Comparison of ENCODE assay signal across 9 mouse cellular contexts in the genomic region with DNA sequence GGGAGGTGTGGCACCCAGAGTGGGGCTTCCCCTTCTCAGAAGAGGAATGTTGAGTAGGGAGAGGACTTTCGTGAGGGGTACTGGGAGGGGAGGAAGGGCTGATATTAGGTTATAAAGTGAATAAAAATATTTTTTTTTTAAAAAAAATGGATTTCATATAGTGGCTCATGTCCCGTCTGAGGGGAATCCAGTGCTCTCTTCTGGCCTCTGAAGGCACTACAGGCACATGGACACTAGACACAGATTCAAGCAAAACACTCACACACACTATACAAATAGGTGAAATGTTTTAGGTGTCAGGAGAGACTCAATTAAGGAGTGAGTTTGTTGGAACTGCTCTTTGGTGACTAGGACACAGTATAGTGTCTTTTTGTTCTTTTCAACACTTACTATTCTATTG. TPM values are rescaled to one million over a fixed set of nuclear protein-coding genes. Genes with fewer than 3 reads are reported as not detected.
DNase-seq lines count a peak whose midpoint lies in the region; ATAC-seq and TF ChIP-seq lines count a peak whose summit lies in the region.
"Had no signal": no experiment of that assay in that cellular context is flagged by ENCODE, and none has a peak within 500 bp of the region (broad histone marks: within the 10 kb centered on the region; RNA-seq: fewer than 3 reads in every experiment).

No protein-coding gene starts in this region.

- no peak for ATAC-seq in kidney, embryonic 16.5 days (ENCODE audit: low FRiP score, low TSS enrichment)
- ATAC-seq in embryonic facial prominence, embryonic 11.5 days (replicated peaks; ENCODE audit: insufficient number of reproducible peaks, low FRiP score, low TSS enrichment, low read depth), result no peak
- no peak for ATAC-seq in intestine, embryonic 15.5 days
- ATAC-seq in midbrain, postnatal 0 days (ENCODE audit: low FRiP score), result no peak

- peak overlapping the region; percentile 86 for H3K4me2 ChIP-seq in kidney, embryonic 16.5 days (replicated peaks; ENCODE audit: low read depth, low read length)
- H3K4me2 ChIP-seq in embryonic facial prominence, embryonic 11.5 days (ENCODE audit: low read depth, low read length), result peak overlapping the region; percentile 7; the same call in 1 of the 2 replicates
- H3K4me2 ChIP-seq in intestine, embryonic 15.5 days (replicated peaks), result peak overlapping the region; percentile 87
- peak overlapping the region; percentile 82 for H3K4me2 ChIP-seq in midbrain, postnatal 0 days (ENCODE audit: low read depth, low read length, poor library complexity, severe bottlenecking)

- peaks cover 27% of the 10 kb centered on the region for H3K4me1 ChIP-seq in kidney, embryonic 16.5 days (ENCODE audit: insufficient read depth, low read length)
- H3K4me1 ChIP-seq in embryonic facial prominence, embryonic 11.5 days (ENCODE audit: control insufficient read depth, insufficient read depth, low read length), result no peaks in the 10 kb centered on the region
- peaks cover 16% of the 10 kb centered on the region for H3K4me1 ChIP-seq in intestine, embryonic 15.5 days (replicated peaks)
- H3K4me1 ChIP-seq in midbrain, postnatal 0 days (ENCODE audit: insufficient read depth, low read length), result peaks cover 16% of the 10 kb centered on the region

- no peak overlapping the region for H3K4me3 ChIP-seq in kidney, embryonic 16.5 days (ENCODE audit: low read length)
- H3K4me3 ChIP-seq in embryonic facial prominence, embryonic 11.5 days (ENCODE audit: low read depth, low read length), result no peak overlapping the region
- H3K4me3 ChIP-seq in intestine, embryonic 15.5 days (replicated peaks), result peak overlapping the region; percentile 69; the same call in 1 of the 2 replicates
- peak overlapping the region; percentile 86 for H3K4me3 ChIP-seq in midbrain, postnatal 0 days (ENCODE audit: low read depth, low read length)

- H3K27me3 ChIP-seq in kidney, embryonic 16.5 days (ENCODE audit: insufficient read depth, low read length), result no peaks in the 10 kb centered on the region
- H3K27me3 ChIP-seq in embryonic facial prominence, embryonic 11.5 days (ENCODE audit: control insufficient read depth, insufficient read depth, low read length), result no peaks in the 10 kb centered on the region
- H3K27me3 ChIP-seq in intestine, embryonic 15.5 days (replicated peaks), result no peaks in the 10 kb centered on the region
- H3K27me3 ChIP-seq in midbrain, postnatal 0 days (ENCODE audit: insufficient read depth, low read length), result no peaks in the 10 kb centered on the region

- H3K9ac ChIP-seq in kidney, embryonic 16.5 days (replicated peaks; ENCODE audit: low read length), result peak overlapping the region; percentile 81
- H3K9ac ChIP-seq in embryonic facial prominence, embryonic 11.5 days (replicated peaks; ENCODE audit: low read length), result no peak overlapping the region
- H3K9ac ChIP-seq in intestine, embryonic 15.5 days, result 0 out of 2 replicates have a peak overlapping the region, but pooled peaks have one; percentile 86
- peak overlapping the region; percentile 90 for H3K9ac ChIP-seq in midbrain, postnatal 0 days (replicated peaks; ENCODE audit: low read length, poor library complexity, severe bottlenecking)

- peaks cover 5% of the 10 kb centered on the region; the same call in 1 of the 2 replicates for H3K9me3 ChIP-seq in kidney, embryonic 16.5 days (ENCODE audit: low read length)
- no peaks in the 10 kb centered on the region for H3K9me3 ChIP-seq in embryonic facial prominence, embryonic 11.5 days (replicated peaks; ENCODE audit: control insufficient read depth, low read length)
- no peaks in the 10 kb centered on the region for H3K9me3 ChIP-seq in intestine, embryonic 15.5 days
- H3K9me3 ChIP-seq in midbrain, postnatal 0 days (ENCODE audit: low read length), result no peaks in the 10 kb centered on the region

- no peak overlapping the region for H3K27ac ChIP-seq in kidney, embryonic 16.5 days (ENCODE audit: low read length)
- no peak overlapping the region for H3K27ac ChIP-seq in embryonic facial prominence, embryonic 11.5 days (replicated peaks; ENCODE audit: low read depth, low read length)
- no peak overlapping the region for H3K27ac ChIP-seq in intestine, embryonic 15.5 days
- H3K27ac ChIP-seq in midbrain, postnatal 0 days (ENCODE audit: low read depth, low read length), result no peak overlapping the region

- 56% methylated on average over 2 of the region's 2 CpGs for WGBS in kidney, embryonic 16.5 days
- 66% methylated on average over 2 of the region's 2 CpGs for WGBS in embryonic facial prominence, embryonic 11.5 days
- WGBS in intestine, embryonic 15.5 days, result 34% methylated on average over 2 of the region's 2 CpGs
- WGBS in midbrain, postnatal 0 days, result 37% methylated on average over 2 of the region's 2 CpGs

- DNase-seq in kidney, adult 9 months, result no peak
- DNase-seq in embryonic facial prominence, embryonic 11.5 days (ENCODE audit: low spot score), result no peak
- no peak for DNase-seq in midbrain, postnatal 0 days (ENCODE audit: low spot score)
- DNase-seq in embryo, embryonic 10.5 days (ENCODE audit: low spot score), result no peak
- no peak for DNase-seq in gastrocnemius, adult 8-10 months (ENCODE audit: low spot score in 2 of 2)
- DNase-seq in spleen, adult 18-20 months, result no peak

- TF ChIP-seq CTCF in midbrain, postnatal 0 days (IDR thresholded peaks at IDR 0.05), result peak; percentile 51

- H3K36me3 ChIP-seq in kidney, embryonic 16.5 days (ENCODE audit: insufficient read depth, low read length), result peaks cover 25% of the 10 kb centered on the region
- H3K36me3 ChIP-seq in embryonic facial prominence, embryonic 11.5 days (replicated peaks; ENCODE audit: control insufficient read depth, insufficient read depth, low read depth, low read length), result no peaks in the 10 kb centered on the region
- peaks cover 18% of the 10 kb centered on the region for H3K36me3 ChIP-seq in intestine, embryonic 15.5 days
- H3K36me3 ChIP-seq in midbrain, postnatal 0 days (ENCODE audit: insufficient read depth, low read length), result peaks cover 29% of the 10 kb centered on the region

RNA-seq across cellular contexts. Expression of gene Capn10, which starts 1.8 kb away (rescaled TPM):
- 42.8 and 44.8 TPM in 2 replicates for polyA plus RNA-seq in kidney, embryonic 16.5 days (2015; fragmentation: Nextera tagmentation; extraction: Ambion mirVana)
- polyA plus RNA-seq in embryonic facial prominence, embryonic 11.5 days (2014; fragmentation: Nextera tagmentation; extraction: Ambion mirVana), result 25.4 and 32.4 TPM in 2 replicates
- polyA plus RNA-seq in intestine, embryonic 15.5 days (2015; fragmentation: Nextera tagmentation; extraction: Ambion mirVana), result 28.2 and 34.4 TPM in 2 replicates
- total RNA-seq in midbrain, postnatal 0 days (2014; rRNA removed), result 84.7 and 101 TPM in 2 replicates
- 52.8 and 55.6 TPM in 2 replicates for polyA plus RNA-seq in midbrain, postnatal 0 days (2015; fragmentation: Nextera tagmentation; extraction: Ambion mirVana)
- total RNA-seq in gastrocnemius, adult 8-10 months (2022), result 1 to 10 TPM; 4.4 to 6.1 (median 5.0) TPM

RNA-seq across cellular contexts. Expression of gene Gpr35, which starts 14.7 kb away (rescaled TPM):
- polyA plus RNA-seq in kidney, embryonic 16.5 days (2015; fragmentation: Nextera tagmentation; extraction: Ambion mirVana), result 0.50 and 0.62 TPM in 2 replicates
- 0.21 and 0.25 TPM in 2 replicates for polyA plus RNA-seq in embryonic facial prominence, embryonic 11.5 days (2014; fragmentation: Nextera tagmentation; extraction: Ambion mirVana)
- polyA plus RNA-seq in intestine, embryonic 15.5 days (2015; fragmentation: Nextera tagmentation; extraction: Ambion mirVana), result 8.9 and 9.1 TPM in 2 replicates
- total RNA-seq in midbrain, postnatal 0 days (2014; rRNA removed), result 0.76 and 0.88 TPM in 2 replicates
- 0.36 and 0.73 TPM in 2 replicates for polyA plus RNA-seq in midbrain, postnatal 0 days (2015; fragmentation: Nextera tagmentation; extraction: Ambion mirVana)
- total RNA-seq in gastrocnemius, adult 8-10 months (2022), result under 1 TPM in 2 of 4 experiments, not detected in 2; 0.13 to 0.29 TPM

RNA-seq across cellular contexts. Expression of gene Rnpepl1, which starts 25.4 kb away (rescaled TPM):
- 14.8 and 31.1 TPM in 2 replicates for polyA plus RNA-seq in kidney, embryonic 16.5 days (2015; fragmentation: Nextera tagmentation; extraction: Ambion mirVana)
- polyA plus RNA-seq in embryonic facial prominence, embryonic 11.5 days (2014; fragmentation: Nextera tagmentation; extraction: Ambion mirVana), result 13.3 and 15.7 TPM in 2 replicates
- 40.6 and 56.1 TPM in 2 replicates for polyA plus RNA-seq in intestine, embryonic 15.5 days (2015; fragmentation: Nextera tagmentation; extraction: Ambion mirVana)
- total RNA-seq in midbrain, postnatal 0 days (2014; rRNA removed), result 37.2 and 39.3 TPM in 2 replicates
- 28.0 and 29.6 TPM in 2 replicates for polyA plus RNA-seq in midbrain, postnatal 0 days (2015; fragmentation: Nextera tagmentation; extraction: Ambion mirVana)
- 10 to 100 TPM; 62.6 to 75.8 (median 72.8) TPM for total RNA-seq in gastrocnemius, adult 8-10 months (2022)

RNA-seq across cellular contexts. Expression of gene Dusp28, which starts 29.2 kb away (rescaled TPM):
- polyA plus RNA-seq in kidney, embryonic 16.5 days (2015; fragmentation: Nextera tagmentation; extraction: Ambion mirVana), result 12.3 and 13.9 TPM in 2 replicates
- 7.2 and 10.3 TPM in 2 replicates for polyA plus RNA-seq in embryonic facial prominence, embryonic 11.5 days (2014; fragmentation: Nextera tagmentation; extraction: Ambion mirVana)
- 14.1 and 14.7 TPM in 2 replicates for polyA plus RNA-seq in intestine, embryonic 15.5 days (2015; fragmentation: Nextera tagmentation; extraction: Ambion mirVana)
- 30.2 and 34.8 TPM in 2 replicates for total RNA-seq in midbrain, postnatal 0 days (2014; rRNA removed)
- 24.6 and 25.4 TPM in 2 replicates for polyA plus RNA-seq in midbrain, postnatal 0 days (2015; fragmentation: Nextera tagmentation; extraction: Ambion mirVana)
- 10 to 100 TPM; 26.2 to 30.7 (median 27.3) TPM for total RNA-seq in gastrocnemius, adult 8-10 months (2022)

RNA-seq across cellular contexts. Expression of gene Ankmy1, which starts 33.3 kb away (rescaled TPM):
- 0.52 and 0.63 TPM in 2 replicates for polyA plus RNA-seq in kidney, embryonic 16.5 days (2015; fragmentation: Nextera tagmentation; extraction: Ambion mirVana)
- polyA plus RNA-seq in embryonic facial prominence, embryonic 11.5 days (2014; fragmentation: Nextera tagmentation; extraction: Ambion mirVana), result 0.67 and 0.93 TPM in 2 replicates
- polyA plus RNA-seq in intestine, embryonic 15.5 days (2015; fragmentation: Nextera tagmentation; extraction: Ambion mirVana), result 0.16 and 0.34 TPM in 2 replicates
- total RNA-seq in midbrain, postnatal 0 days (2014; rRNA removed), result 0.28 TPM in 1 of 2 replicates, not detected in the other
- 0.39 and 0.56 TPM in 2 replicates for polyA plus RNA-seq in midbrain, postnatal 0 days (2015; fragmentation: Nextera tagmentation; extraction: Ambion mirVana)
- total RNA-seq in gastrocnemius, adult 8-10 months (2022), result under 1 TPM in 1 of 4 experiments, not detected in 3; 0.17 TPM
- polyA plus RNA-seq: small intestine, adult 2 months had no signal

Comparison
In these comparisons a context has a peak if more than half of its experiments do, and no peak if none do; other contexts are left out.
1. H3K4me2 ChIP-seq: peak in every context shown above with its lines; median percentile 87 in intestine, embryonic 15.5 days; 86 in kidney, embryonic 16.5 days; 82 in midbrain, postnatal 0 days; 7 in embryonic facial prominence, embryonic 11.5 days.
2. H3K4me3 ChIP-seq: peak in intestine, embryonic 15.5 days (single experiment) and midbrain, postnatal 0 days (single experiment); none in kidney, embryonic 16.5 days (single experiment) and embryonic facial prominence, embryonic 11.5 days (single experiment).